Mouse (Mus musculus): ENCODE results near the gene B3gnt6. TPM values are rescaled to one million over a fixed set of nuclear protein-coding genes. Genes with fewer than 3 reads are reported as not detected.

The B3gnt6 gene
- polyA plus RNA-seq, 1 experiment from 2014 or later: 0.05 TPM

- no peak overlapping the region for H3K9ac ChIP-seq (replicated peaks)
- H3K27me3 ChIP-seq (ENCODE audit: insufficient read depth, low read length): peaks cover 6% of the 10 kb centered on the region
- H3K4me3 ChIP-seq (ENCODE audit: low read depth, low read length): no peak overlapping the region
- H3K9me3 ChIP-seq (ENCODE audit: low read length): no peaks in the 10 kb centered on the region
- 74% methylated on average over 3 of the region's 3 CpGs for WGBS (ENCODE audit: insufficient replicate concordance)
- H3K27ac ChIP-seq (ENCODE audit: low read depth): no peak overlapping the region
- ATAC-seq (no peak), DNase-seq (no peak)
- no peak overlapping the region for H3K4me2 ChIP-seq (ENCODE audit: low read depth, low read length)
- H3K4me1 ChIP-seq (ENCODE audit: insufficient read depth): peaks cover 3% of the 10 kb centered on the region; the same call in 1 of the 2 replicates
- no peak for TF ChIP-seq CTCF (IDR thresholded peaks at IDR 0.05; ENCODE audit: low read depth)
- no peak for TF ChIP-seq EP300 (IDR thresholded peaks at IDR 0.05; ENCODE audit: low read depth)
- no peaks in the 10 kb centered on the region for H3K36me3 ChIP-seq (replicated peaks; ENCODE audit: insufficient read depth, low read length)
Measured at GRCm38 (mm10) chr7:98200396-98200795, 1.1 kb upstream of the B3gnt6 start.

GRCm38 (mm10) chr7:98195151-98195801, 4.0 kb downstream of the B3gnt6 start:
- Histone ChIP-seq H3K4me2 (ENCODE audit: low read depth, low read length) (no peak overlapping the region), H3K4me3 (ENCODE audit: low read depth, low read length) (no peak overlapping the region), H3K9me3 (ENCODE audit: low read length) (no peaks in the 10 kb centered on the region), H3K27ac (ENCODE audit: low read depth) (no peak overlapping the region), H3K36me3 (replicated peaks; ENCODE audit: insufficient read depth, low read length) (no peaks in the 10 kb centered on the region), H3K27me3 (ENCODE audit: insufficient read depth, low read length) (peaks cover 40% of the 10 kb centered on the region), H3K9ac (replicated peaks) (no peak overlapping the region), H3K4me1 (ENCODE audit: insufficient read depth) (peaks cover 17% of the 10 kb centered on the region)
- 32% methylated on average over 10 of the region's 10 CpGs for WGBS (ENCODE audit: insufficient replicate concordance)
- no peak for TF ChIP-seq CTCF (IDR thresholded peaks at IDR 0.05; ENCODE audit: low read depth)
- ATAC-seq (no peak), DNase-seq (peak; percentile 14)

- Histone ChIP-seq H3K27ac (ENCODE audit: low read depth) (no peak overlapping the region), H3K9ac (replicated peaks) (no peak overlapping the region), H3K4me3 (ENCODE audit: low read depth, low read length) (peak overlapping the region; percentile 35), H3K4me2 (ENCODE audit: low read depth, low read length) (peak overlapping the region; percentile 72), H3K9me3 (ENCODE audit: low read length) (no peaks in the 10 kb centered on the region), H3K4me1 (ENCODE audit: insufficient read depth) (peaks cover 17% of the 10 kb centered on the region), H3K36me3 (replicated peaks; ENCODE audit: insufficient read depth, low read length) (no peaks in the 10 kb centered on the region), H3K27me3 (ENCODE audit: insufficient read depth, low read length) (peaks cover 40% of the 10 kb centered on the region)
- TF ChIP-seq CTCF (IDR thresholded peaks at IDR 0.05; ENCODE audit: low read depth) (no peak), EP300 (IDR thresholded peaks at IDR 0.05; ENCODE audit: low read depth) (no peak)
- DNase-seq: peak; percentile 31
- 0 out of 2 replicates have a peak, but pooled peaks have one; percentile 31 for ATAC-seq
- WGBS (ENCODE audit: insufficient replicate concordance): 3% methylated on average over 61 of the region's 61 CpGs
Measured at GRCm38 (mm10) chr7:98194026-98194792, 5.1 kb downstream of the B3gnt6 start.

GRCm38 (mm10) chr7:98193515-98194025, 5.7 kb downstream of the B3gnt6 start:
- peak overlapping the region; percentile 35 for H3K4me3 ChIP-seq (ENCODE audit: low read depth, low read length)
- no peaks in the 10 kb centered on the region for H3K9me3 ChIP-seq (ENCODE audit: low read length)
- no peak overlapping the region for H3K9ac ChIP-seq (replicated peaks)
- H3K4me1 ChIP-seq (ENCODE audit: insufficient read depth): peaks cover 17% of the 10 kb centered on the region
- WGBS (ENCODE audit: insufficient replicate concordance): 5% methylated on average over 36 of the region's 36 CpGs
- peak overlapping the region; percentile 72 for H3K4me2 ChIP-seq (ENCODE audit: low read depth, low read length)
- no peak for DNase-seq
- TF ChIP-seq EP300 (IDR thresholded peaks at IDR 0.05; ENCODE audit: low read depth): no peak
- TF ChIP-seq CTCF (IDR thresholded peaks at IDR 0.05; ENCODE audit: low read depth): peak; percentile 59
- ATAC-seq: 0 out of 2 replicates have a peak, but pooled peaks have one; percentile 35
- no peaks in the 10 kb centered on the region for H3K36me3 ChIP-seq (replicated peaks; ENCODE audit: insufficient read depth, low read length)
- H3K27me3 ChIP-seq (ENCODE audit: insufficient read depth, low read length): peaks cover 40% of the 10 kb centered on the region
- no peak overlapping the region for H3K27ac ChIP-seq (ENCODE audit: low read depth)

GRCm38 (mm10) chr7:98191571-98192250, 7.6 kb downstream of the B3gnt6 start:
- peaks cover 17% of the 10 kb centered on the region for H3K4me1 ChIP-seq (ENCODE audit: insufficient read depth)
- no peaks in the 10 kb centered on the region for H3K9me3 ChIP-seq (ENCODE audit: low read length)
- H3K4me3 ChIP-seq (ENCODE audit: low read depth, low read length): no peak overlapping the region
- WGBS (ENCODE audit: insufficient replicate concordance): 64% methylated on average over 17 of the region's 17 CpGs
- H3K27ac ChIP-seq (ENCODE audit: low read depth): no peak overlapping the region
- no peak overlapping the region for H3K9ac ChIP-seq (replicated peaks)
- ATAC-seq (0 out of 2 replicates have a peak, but pooled peaks have one; percentile 25), DNase-seq (peak; percentile 76)
- peaks cover 35% of the 10 kb centered on the region for H3K27me3 ChIP-seq (ENCODE audit: insufficient read depth, low read length)
- no peak overlapping the region for H3K4me2 ChIP-seq (ENCODE audit: low read depth, low read length)
- no peak for TF ChIP-seq EP300 (IDR thresholded peaks at IDR 0.05; ENCODE audit: low read depth)
- TF ChIP-seq CTCF (IDR thresholded peaks at IDR 0.05; ENCODE audit: low read depth): peak; percentile 90
- H3K36me3 ChIP-seq (replicated peaks; ENCODE audit: insufficient read depth, low read length): no peaks in the 10 kb centered on the region

- H3K4me1 ChIP-seq (ENCODE audit: insufficient read depth): peaks cover 16% of the 10 kb centered on the region
- H3K9me3 ChIP-seq (ENCODE audit: low read length): no peaks in the 10 kb centered on the region
- H3K27me3 ChIP-seq (ENCODE audit: insufficient read depth, low read length): peaks cover 35% of the 10 kb centered on the region
- H3K4me3 ChIP-seq (ENCODE audit: low read depth, low read length): no peak overlapping the region
- no peak for ATAC-seq
- no peak overlapping the region for H3K4me2 ChIP-seq (ENCODE audit: low read depth, low read length)
- TF ChIP-seq EP300 (IDR thresholded peaks at IDR 0.05; ENCODE audit: low read depth) (no peak), CTCF (IDR thresholded peaks at IDR 0.05; ENCODE audit: low read depth) (peak; percentile 51)
- no peaks in the 10 kb centered on the region for H3K36me3 ChIP-seq (replicated peaks; ENCODE audit: insufficient read depth, low read length)
- no peak overlapping the region for H3K27ac ChIP-seq (ENCODE audit: low read depth)
- 75% methylated on average over 1 of the region's 1 CpGs for WGBS (ENCODE audit: insufficient replicate concordance)
- no peak overlapping the region for H3K9ac ChIP-seq (replicated peaks)
- no peak for DNase-seq
Measured at GRCm38 (mm10) chr7:98190578-98190977, 8.7 kb downstream of the B3gnt6 start.
